Mouse (Mus musculus): ENCODE data around the gene Cyp4v3. TPM values are rescaled to one million over a fixed set of nuclear protein-coding genes. Genes with fewer than 3 reads are reported as not detected.

The Cyp4v3 gene
- total and polyA plus RNA-seq, 3 experiments, result not detected

DNA sequence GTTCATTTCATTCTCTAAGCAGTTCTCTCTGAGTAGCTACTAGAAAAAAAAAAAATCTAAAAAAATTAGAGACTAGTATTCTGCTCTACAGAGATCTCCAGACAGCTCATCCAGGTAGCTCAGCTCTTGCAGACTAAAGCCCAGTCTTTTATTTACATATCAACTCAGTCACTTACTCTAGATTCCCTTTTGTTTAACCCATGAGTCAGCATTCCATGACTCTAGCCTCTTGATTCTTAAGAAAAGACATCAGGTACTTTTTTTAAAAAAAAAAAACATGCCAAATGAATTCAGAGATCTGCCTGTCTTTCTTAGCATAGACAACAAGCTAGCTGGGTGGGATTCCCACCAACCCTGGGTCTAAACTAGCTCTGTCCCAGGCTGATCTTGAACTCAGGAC lies 64.5 kb downstream of the Cyp4v3 start:
- TF ChIP-seq MAZ (IDR thresholded peaks at IDR 0.05; ENCODE audit: low read depth, low read length), result no peak
- TF ChIP-seq HCFC1 (IDR thresholded peaks at IDR 0.05; ENCODE audit: low read depth, low read length), result no peak
- TF ChIP-seq ZKSCAN1 (IDR thresholded peaks at IDR 0.05; ENCODE audit: low read depth, low read length), result no peak
- H3K9me3 ChIP-seq (replicated peaks; ENCODE audit: insufficient read depth, low read length), result no peaks in the 10 kb centered on the region
- no peaks in the 10 kb centered on the region for H3K79me2 ChIP-seq (ENCODE audit: control insufficient read depth, insufficient read depth, low read length, poor library complexity)
- H3K27me3 ChIP-seq (ENCODE audit: control insufficient read depth in 1 of 2, insufficient read depth in 2 of 2, low read length in 2 of 2), result no peaks in the 10 kb centered on the region
- DNase-seq (ENCODE audit: low read depth, low spot score), result no peak
- no peak overlapping the region for H3K4me3 ChIP-seq (ENCODE audit: control insufficient read depth in 1 of 2, insufficient read depth in 1 of 2, low read depth in 2 of 2, low read length in 2 of 2)
- no peaks in the 10 kb centered on the region for H3K36me3 ChIP-seq (ENCODE audit: control insufficient read depth in 1 of 2, insufficient read depth in 2 of 2, low read length in 2 of 2)
- H3K9ac ChIP-seq (ENCODE audit: control insufficient read depth, low read depth, low read length, poor library complexity, severe bottlenecking), result no peak overlapping the region
- H3K4me1 ChIP-seq (ENCODE audit: control insufficient read depth in 1 of 2, insufficient read depth in 2 of 2, low read length in 2 of 2), result no peaks in the 10 kb centered on the region
- no peak overlapping the region for H3K27ac ChIP-seq (ENCODE audit: control insufficient read depth, low read depth, low read length)

DNA sequence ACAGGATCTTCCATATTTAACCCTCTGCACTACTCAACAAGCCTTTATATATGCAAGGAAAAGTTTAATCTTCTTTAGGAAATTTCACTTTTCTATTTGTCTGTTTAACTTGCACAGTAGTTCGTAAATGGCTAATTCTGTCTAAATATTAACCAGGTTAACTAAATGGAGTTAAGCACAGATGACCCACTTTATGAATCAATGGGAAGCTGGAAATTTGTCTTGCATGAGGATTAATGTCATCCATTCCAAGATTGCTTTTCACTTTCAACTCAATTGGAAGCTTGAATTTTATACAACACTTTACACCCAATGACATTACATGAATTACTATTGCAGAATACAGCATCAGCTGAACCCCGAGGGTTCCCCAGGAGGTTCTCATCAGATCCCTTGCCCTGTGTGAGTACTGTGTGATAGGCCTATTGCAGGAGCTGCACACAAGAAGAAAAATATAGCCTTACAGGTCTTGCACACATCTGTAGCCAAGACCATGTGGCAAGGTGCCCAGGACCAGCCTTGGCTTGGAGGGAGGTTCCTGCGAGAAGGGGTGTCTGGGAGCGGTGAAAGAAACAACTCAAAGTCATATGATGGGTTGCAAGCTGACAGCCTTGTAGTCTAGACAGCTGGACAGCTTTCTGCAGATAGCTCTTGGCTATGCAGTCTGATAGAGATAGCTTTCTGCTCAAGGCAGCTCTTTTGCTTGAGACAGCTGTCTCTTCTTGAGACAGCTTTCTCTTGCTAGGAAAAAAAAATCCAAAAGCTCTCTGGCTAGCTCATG lies 65.2 kb downstream of the Cyp4v3 start:
- Histone ChIP-seq H3K4me3 (ENCODE audit: control insufficient read depth in 1 of 2, insufficient read depth in 1 of 2, low read depth in 2 of 2, low read length in 2 of 2) (no peak overlapping the region), H3K9me3 (replicated peaks; ENCODE audit: insufficient read depth, low read length) (no peaks in the 10 kb centered on the region), H3K27me3 (ENCODE audit: control insufficient read depth in 1 of 2, insufficient read depth in 2 of 2, low read length in 2 of 2) (no peaks in the 10 kb centered on the region), H3K9ac (ENCODE audit: control insufficient read depth, low read depth, low read length, poor library complexity, severe bottlenecking) (no peak overlapping the region), H3K36me3 (ENCODE audit: control insufficient read depth in 1 of 2, insufficient read depth in 2 of 2, low read length in 2 of 2) (no peaks in the 10 kb centered on the region), H3K27ac (ENCODE audit: control insufficient read depth, low read depth, low read length) (no peak overlapping the region), H3K79me2 (ENCODE audit: control insufficient read depth, insufficient read depth, low read length, poor library complexity) (no peaks in the 10 kb centered on the region), H3K4me1 (ENCODE audit: control insufficient read depth in 1 of 2, insufficient read depth in 2 of 2, low read length in 2 of 2) (no peaks in the 10 kb centered on the region)
- TF ChIP-seq POLR2A (IDR thresholded peaks at IDR 0.05; ENCODE audit: control insufficient read depth in 1 of 2, insufficient read depth in 1 of 2, low read depth in 1 of 2, low read length in 2 of 2, poor library complexity in 1 of 2) (no peak), NRF1 (IDR thresholded peaks at IDR 0.05; ENCODE audit: insufficient read depth, low read depth, low read length, poor library complexity, severe bottlenecking) (no peak), ZC3H11A (IDR thresholded peaks at IDR 0.05; ENCODE audit: low read depth, low read length) (no peak), TBP (IDR thresholded peaks at IDR 0.05; ENCODE audit: low read depth, low read length) (no peak), MEF2A (IDR thresholded peaks at IDR 0.05; ENCODE audit: extremely low read depth, insufficient replicate concordance, low read depth, low read length, poor library complexity, severe bottlenecking) (no peak), USF1 (IDR thresholded peaks at IDR 0.05; ENCODE audit: low read depth, low read length) (no peak)
- DNase-seq (ENCODE audit: low read depth, low spot score), result no peak

DNA sequence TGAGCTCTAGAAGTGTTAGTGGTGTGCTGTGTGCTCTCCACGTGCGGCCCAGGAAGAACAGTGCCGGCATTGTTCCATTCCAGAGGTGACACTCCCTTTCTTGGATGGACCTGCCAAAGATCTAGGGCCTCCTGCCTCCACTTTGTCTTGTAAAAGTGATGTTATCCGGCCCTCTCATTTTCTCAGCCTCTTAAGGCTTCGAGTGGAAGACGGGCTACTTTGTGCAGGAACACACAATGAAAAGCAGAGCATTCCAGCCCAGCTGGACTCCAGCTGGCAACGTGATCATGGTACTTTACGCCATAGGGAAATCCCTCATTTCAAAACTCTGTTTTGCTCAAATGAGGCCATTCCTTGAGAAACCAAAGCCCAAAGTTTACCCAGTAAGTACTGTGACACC lies 66.0 kb downstream of the Cyp4v3 start:
- H3K27me3 ChIP-seq (ENCODE audit: control insufficient read depth in 1 of 2, insufficient read depth in 2 of 2, low read length in 2 of 2), result no peaks in the 10 kb centered on the region
- no peaks in the 10 kb centered on the region for H3K36me3 ChIP-seq (ENCODE audit: control insufficient read depth in 1 of 2, insufficient read depth in 2 of 2, low read length in 2 of 2)
- TF ChIP-seq MYC (IDR thresholded peaks at IDR 0.05; ENCODE audit: low read depth, low read length) (no peak), MXI1 (IDR thresholded peaks at IDR 0.05; ENCODE audit: low read depth, low read length) (no peak), E2F4 (IDR thresholded peaks at IDR 0.05; ENCODE audit: borderline replicate concordance, low read depth, low read length) (no peak), GABPA (IDR thresholded peaks at IDR 0.05; ENCODE audit: low read depth, low read length) (no peak), CTCF (IDR thresholded peaks at IDR 0.05 in 2 of 3, conservative IDR thresholded peaks at IDR 0.05 in 1 of 3; ENCODE audit: control insufficient read depth in 1 of 3, insufficient read depth in 1 of 3, low read depth in 2 of 3, low read length in 3 of 3, poor library complexity in 1 of 3, severe bottlenecking in 1 of 3) (no peak), TAL1 (IDR thresholded peaks at IDR 0.05; ENCODE audit: low read length) (no peak), NRF1 (IDR thresholded peaks at IDR 0.05; ENCODE audit: insufficient read depth, low read depth, low read length, poor library complexity, severe bottlenecking) (no peak), SMC3 (IDR thresholded peaks at IDR 0.05; ENCODE audit: low read depth, low read length) (no peak), GATA1 (IDR thresholded peaks at IDR 0.05; ENCODE audit: low read depth, low read length) (no peak), ZC3H11A (IDR thresholded peaks at IDR 0.05; ENCODE audit: low read depth, low read length) (no peak), POLR2AphosphoS5 (IDR thresholded peaks at IDR 0.05; ENCODE audit: borderline replicate concordance, low read depth, low read length) (no peak), CHD2 (IDR thresholded peaks at IDR 0.05; ENCODE audit: low read length) (no peak), MAFK (IDR thresholded peaks at IDR 0.05; ENCODE audit: borderline replicate concordance, low read depth, low read length) (no peak), MYB (IDR thresholded peaks at IDR 0.05; ENCODE audit: low read depth, low read length) (no peak)
- no peak overlapping the region for H3K9ac ChIP-seq (ENCODE audit: control insufficient read depth, low read depth, low read length, poor library complexity, severe bottlenecking)
- no peak overlapping the region for H3K27ac ChIP-seq (ENCODE audit: control insufficient read depth, low read depth, low read length)
- no peaks in the 10 kb centered on the region for H3K9me3 ChIP-seq (replicated peaks; ENCODE audit: insufficient read depth, low read length)
- no peak overlapping the region for H3K4me3 ChIP-seq (ENCODE audit: control insufficient read depth in 1 of 2, insufficient read depth in 1 of 2, low read depth in 2 of 2, low read length in 2 of 2)
- H3K4me1 ChIP-seq (ENCODE audit: control insufficient read depth in 1 of 2, insufficient read depth in 2 of 2, low read length in 2 of 2), result no peaks in the 10 kb centered on the region
- H3K79me2 ChIP-seq (ENCODE audit: control insufficient read depth, insufficient read depth, low read length, poor library complexity), result no peaks in the 10 kb centered on the region
- no peak for DNase-seq (ENCODE audit: low read depth, low spot score)

All from MEL (cell line).